Mouse (Mus musculus) right cerebral cortex, adult 2 months (tissue): ENCODE measurements around the gene Hdac1.

Experiments
- DNase-seq, 2 experiments: peaks; one replicate each; pipeline ENCODE4 v3.0.0; 2021 to 2022; ENCODE audit warnings: low spot score in 2 of 2

The Hdac1 gene

DNA sequence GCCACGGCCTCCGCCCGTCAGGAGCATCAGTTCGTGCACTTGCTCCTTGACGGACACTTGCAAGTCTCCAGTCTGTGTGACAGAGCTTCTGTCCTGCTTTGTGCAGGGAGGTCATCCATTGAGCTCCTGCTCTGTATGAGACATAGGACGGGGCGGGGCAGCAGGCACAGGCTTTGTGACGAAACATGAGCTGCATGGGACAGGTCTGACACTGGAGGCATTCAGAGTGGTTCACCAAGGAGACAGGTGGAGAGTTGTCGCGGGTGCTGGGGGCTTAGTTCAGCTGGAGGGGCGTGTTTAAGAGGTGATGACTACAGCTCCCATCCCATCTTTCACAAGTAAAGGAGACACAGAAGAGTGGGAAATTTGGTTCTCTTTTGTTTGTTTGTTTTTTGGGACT lies 66.5 kb downstream of the Hdac1 start:
- no peak for DNase-seq
